Mouse (Mus musculus) hindbrain, embryonic 11.5 days (tissue): Measurements from ENCODE around the gene Kctd3. TPM values are rescaled to one million over a fixed set of nuclear protein-coding genes. Genes with fewer than 3 reads are reported as not detected.

Experiments
- ATAC-seq: fragments of 200-750 bp; cut with Nextera tagmentation; 2 replicates; pipeline ENCODE4 v1.8.0; 2017; ENCODE audit warnings: mild to moderate bottlenecking, moderate TSS enrichment, moderate library complexity; ENCODE audit not compliant: low FRiP score
- DNase-seq: peaks from one replicate; pipeline ENCODE4 v3.0.0-alpha.2; 2015; ENCODE audit warnings: low spot score
- H3K27ac ChIP-seq: fragments of 300-500 bp; sonication (generic); 2 replicates; pipeline ENCODE4 v1.5.1; 2014; ENCODE audit warnings: mild to moderate bottlenecking, low read depth, low read length
- H3K27me3 ChIP-seq: fragments of 300-500 bp; sonication (generic); 2 replicates; pipeline ENCODE4 v1.6.1; 2014; ENCODE audit warnings: mild to moderate bottlenecking, low read length, moderate library complexity, mixed read lengths; ENCODE audit not compliant: control insufficient read depth, insufficient read depth
- H3K36me3 ChIP-seq: fragments of 300-500 bp; sonication (generic); 2 replicates; pipeline ENCODE4 v1.6.1; 2014; ENCODE audit warnings: mild to moderate bottlenecking, low read length, moderate library complexity, mixed read lengths; ENCODE audit not compliant: control insufficient read depth, insufficient read depth
- H3K4me1 ChIP-seq: fragments of 300-500 bp; sonication (generic); replicated peaks from 2 replicates; pipeline ENCODE4 v1.6.1; 2014; ENCODE audit warnings: low read length, mixed read lengths; ENCODE audit not compliant: control insufficient read depth, insufficient read depth
- H3K4me2 ChIP-seq: fragments of 300-500 bp; sonication (generic); replicated peaks from 2 replicates; pipeline ENCODE4 v1.6.1; 2014; ENCODE audit warnings: mild to moderate bottlenecking, low read depth, low read length
- H3K4me3 ChIP-seq: fragments of 300-500 bp; sonication (generic); 2 replicates; pipeline ENCODE4 v1.5.1; 2014; ENCODE audit warnings: low read depth, low read length
- H3K9ac ChIP-seq: fragments of 300-500 bp; sonication (generic); 2 replicates; pipeline ENCODE4 v1.6.1; 2014; ENCODE audit warnings: low read depth, low read length
- H3K9me3 ChIP-seq: fragments of 300-500 bp; sonication (generic); 2 replicates; pipeline ENCODE4 v1.6.1; 2016; ENCODE audit warnings: low read length; ENCODE audit not compliant: control insufficient read depth
- WGBS: fragments of 180-500 bp; shearing (Covaris S2); extraction: QIAGEN DNeasy Blood & Tissue Kit; methylation state at CpG from one replicate; pipeline ENCODE4 v1.1.7; 2014; 5-methylcytosine and 5-hydroxymethylcytosine counted together
- polyA plus RNA-seq: library from polyadenylated mRNA; unstranded; fragments of >200 nt; fragmentation: Nextera tagmentation; extraction: Ambion mirVana; gene quantifications from 2 replicates; pipeline ENCODE4 v1.2.1, GENCODE M21; 2014

Gene Kctd3
- polyA plus RNA-seq, result 36.7 and 39.7 TPM in 2 replicates

DNA sequence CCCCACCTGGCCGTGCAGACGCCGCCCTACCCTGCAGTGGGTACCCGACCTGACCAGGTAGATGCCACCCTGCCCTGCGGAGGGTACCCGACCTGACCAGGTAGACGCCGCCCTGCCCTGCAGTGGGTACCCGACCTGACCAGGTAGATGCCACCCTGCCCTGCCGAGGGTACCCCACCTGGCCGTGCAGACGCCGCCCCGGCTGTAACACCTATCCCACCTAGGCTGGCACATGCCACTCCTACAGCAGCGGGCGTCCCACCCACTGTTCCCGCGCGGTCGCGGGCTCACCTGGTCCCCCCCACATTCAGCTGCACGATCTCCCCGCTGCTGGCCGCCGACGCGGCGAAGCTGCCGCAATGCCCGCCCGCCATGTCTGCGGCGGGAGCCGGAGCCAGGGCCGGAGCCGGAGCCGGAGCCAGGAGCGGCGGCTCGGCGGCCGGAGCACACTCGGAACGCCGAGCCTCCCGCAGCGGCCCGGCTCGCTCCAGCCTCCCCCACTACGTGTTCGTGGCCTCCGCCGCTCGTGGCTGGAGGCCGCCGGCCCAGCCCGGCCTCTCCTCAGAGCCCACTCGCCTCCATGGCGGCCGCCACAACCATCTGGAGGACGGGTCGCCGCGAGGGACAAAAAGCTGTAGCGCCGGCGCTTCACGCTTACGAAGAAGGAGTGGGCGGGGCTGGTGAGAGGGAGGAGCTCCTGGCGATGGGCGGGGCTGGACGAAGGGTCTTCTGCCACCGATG, at the start of gene Kctd3:
TSS of gene Kctd3 (minus strand) at position 603 of the 741 bp plus-strand sequence.
- 0% methylated on average over 70 of the region's 74 CpGs for WGBS
- H3K27ac ChIP-seq, result 0 out of 2 replicates have a peak within 1 kb of the TSS, but pooled peaks have one; percentile 33
- H3K4me1 ChIP-seq, result no peaks in the 10 kb centered on the region; the same call in 1 of the 2 replicates
- H3K9ac ChIP-seq, result peak within 1 kb of the TSS; percentile 95
- DNase-seq (peak; percentile 99), ATAC-seq (peak; percentile 91)
- H3K9me3 ChIP-seq, result no peaks in the 10 kb centered on the region
- H3K4me2 ChIP-seq, result peak within 1 kb of the TSS; percentile 92
- H3K36me3 ChIP-seq, result no peaks in the 10 kb centered on the region
- no peaks in the 10 kb centered on the region for H3K27me3 ChIP-seq
- peak within 1 kb of the TSS; percentile 98 for H3K4me3 ChIP-seq

DNA sequence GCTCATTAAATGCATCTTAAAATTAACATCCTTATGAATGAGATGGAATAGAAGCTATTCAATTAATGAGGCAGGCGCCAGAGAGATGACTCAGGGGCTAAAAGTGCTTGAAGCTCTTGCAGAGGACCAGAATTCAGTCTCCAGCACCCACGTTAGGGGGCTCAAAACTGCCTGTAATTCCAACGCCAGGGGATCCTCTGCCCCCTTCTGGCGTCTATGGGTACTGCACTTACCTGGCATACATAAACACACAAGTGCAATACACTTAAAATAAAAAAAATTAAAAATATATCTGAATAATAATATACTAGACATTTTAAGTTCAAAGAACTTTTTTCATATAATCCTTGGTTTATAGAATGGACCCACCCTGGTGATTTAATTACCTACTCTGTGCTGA, 49.8 kb upstream of the Kctd3 start:
- Histone ChIP-seq H3K36me3 (no peaks in the 10 kb centered on the region), H3K4me2 (no peak overlapping the region), H3K9me3 (no peaks in the 10 kb centered on the region), H3K4me1 (no peaks in the 10 kb centered on the region), H3K27me3 (no peaks in the 10 kb centered on the region), H3K4me3 (no peak overlapping the region), H3K27ac (no peak overlapping the region), H3K9ac (no peak overlapping the region)
- WGBS, result 65% methylated on average over 4 of the region's 4 CpGs
- no peak for DNase-seq
- ATAC-seq, result no peak

DNA sequence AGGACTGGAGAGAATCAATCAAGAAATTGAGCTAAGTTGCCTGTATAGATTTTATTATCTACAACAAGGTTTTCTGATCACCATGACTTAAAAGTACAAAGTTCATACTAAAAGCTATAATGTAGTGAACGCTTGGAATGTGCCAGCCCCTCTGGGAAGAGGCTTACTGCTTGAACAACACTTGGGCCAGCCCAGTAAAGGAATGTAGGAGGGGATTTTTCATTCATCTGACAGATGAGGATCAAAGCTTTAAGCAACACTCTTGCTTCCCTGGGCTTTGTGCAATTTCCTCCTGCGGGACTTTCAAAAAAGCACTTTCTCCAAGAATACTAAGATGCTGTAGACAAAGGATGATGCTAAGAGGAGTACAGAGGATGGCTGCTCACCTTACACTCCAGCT, 48.3 kb upstream of the Kctd3 start:
- H3K4me2 ChIP-seq, result no peak overlapping the region
- H3K27me3 ChIP-seq, result no peaks in the 10 kb centered on the region
- H3K27ac ChIP-seq, result no peak overlapping the region
- no peak overlapping the region for H3K9ac ChIP-seq
- H3K9me3 ChIP-seq, result no peaks in the 10 kb centered on the region
- no peaks in the 10 kb centered on the region for H3K36me3 ChIP-seq
- ATAC-seq (no peak), DNase-seq (no peak)
- H3K4me1 ChIP-seq, result no peaks in the 10 kb centered on the region
- H3K4me3 ChIP-seq, result no peak overlapping the region
- WGBS, result 58% methylated on average over 2 of the region's 2 CpGs

DNA sequence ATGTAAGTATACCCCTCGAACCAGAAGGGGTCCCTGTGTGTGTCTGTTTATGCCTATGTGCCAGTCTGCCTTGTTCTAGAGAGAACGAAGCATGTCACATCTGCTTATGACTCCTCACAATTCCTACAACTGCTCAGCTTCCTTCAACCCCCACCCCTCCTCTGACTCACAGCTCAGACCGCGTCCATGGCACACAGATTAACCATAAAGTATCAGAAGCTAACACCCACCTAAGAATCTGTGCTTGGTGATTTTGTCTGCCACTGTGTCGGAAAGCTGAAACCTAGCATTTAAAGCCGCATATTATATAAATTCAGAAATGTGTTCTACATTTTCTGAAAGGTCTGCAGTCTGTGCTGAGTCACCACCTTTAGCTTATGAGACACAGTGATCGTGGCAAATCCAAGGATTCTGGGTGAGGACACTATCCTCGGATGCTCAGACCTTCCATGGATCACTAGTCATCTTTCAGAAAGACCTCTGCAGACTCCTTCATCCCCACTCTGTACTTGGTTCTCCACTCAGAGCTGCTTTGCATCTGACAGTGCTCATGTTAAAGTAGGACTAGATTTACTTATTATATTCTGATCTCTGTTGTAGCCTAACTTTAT, 47.4 kb upstream of the Kctd3 start:
- H3K36me3 ChIP-seq, result no peaks in the 10 kb centered on the region
- 88% methylated on average over 8 of the region's 8 CpGs for WGBS
- DNase-seq, result no peak
- no peak for ATAC-seq
- no peak overlapping the region for H3K4me3 ChIP-seq
- no peak overlapping the region for H3K4me2 ChIP-seq
- H3K9me3 ChIP-seq, result no peaks in the 10 kb centered on the region
- H3K27me3 ChIP-seq, result no peaks in the 10 kb centered on the region
- H3K9ac ChIP-seq, result no peak overlapping the region
- H3K27ac ChIP-seq, result no peak overlapping the region
- no peaks in the 10 kb centered on the region for H3K4me1 ChIP-seq

DNA sequence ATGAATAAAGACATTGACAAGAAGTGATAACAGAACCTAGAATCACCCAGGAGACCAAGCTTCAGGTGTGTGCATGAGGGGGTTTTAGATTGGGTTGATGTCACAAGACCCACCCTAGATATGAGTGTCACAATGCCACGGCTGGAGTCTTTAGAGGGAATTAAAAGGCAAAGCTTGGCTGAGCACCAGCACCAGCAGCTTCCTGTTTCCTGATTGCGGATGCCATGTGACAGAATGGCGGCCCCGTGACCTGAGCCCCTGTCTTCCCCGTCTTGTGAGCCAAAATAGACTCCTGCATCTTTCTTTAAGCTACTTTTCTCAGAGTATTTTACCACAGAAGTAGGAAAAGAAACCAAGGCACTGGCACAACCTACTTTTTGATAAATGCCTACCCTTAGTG, 46.5 kb upstream of the Kctd3 start:
- Histone ChIP-seq H3K4me1 (no peaks in the 10 kb centered on the region), H3K9me3 (no peaks in the 10 kb centered on the region), H3K4me3 (no peak overlapping the region), H3K9ac (no peak overlapping the region), H3K27me3 (no peaks in the 10 kb centered on the region), H3K27ac (no peak overlapping the region), H3K36me3 (no peaks in the 10 kb centered on the region), H3K4me2 (no peak overlapping the region)
- DNase-seq (no peak), ATAC-seq (no peak)
- WGBS, result 81% methylated on average over 5 of the region's 5 CpGs

DNA sequence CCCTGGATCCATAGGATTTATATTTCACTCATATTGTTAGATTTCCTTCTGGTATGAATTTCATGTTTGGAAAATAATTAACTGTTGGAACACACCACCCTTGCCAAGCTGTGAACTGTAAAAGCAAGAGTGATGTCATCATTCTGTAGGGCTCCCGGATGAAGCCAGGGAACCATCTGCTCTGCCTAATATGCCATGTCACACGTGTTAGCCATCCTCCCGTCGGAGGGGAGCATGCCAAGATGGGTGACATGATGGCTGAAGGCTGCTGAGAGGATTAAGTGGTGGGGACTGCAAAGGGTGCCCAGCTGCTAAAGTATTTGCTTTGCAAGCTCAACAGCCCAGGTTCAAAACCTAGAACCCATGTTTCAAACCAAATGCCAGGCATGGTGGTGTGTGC, 44.5 kb upstream of the Kctd3 start:
- Histone ChIP-seq H3K4me2 (no peak overlapping the region), H3K27ac (no peak overlapping the region), H3K36me3 (no peaks in the 10 kb centered on the region), H3K9me3 (no peaks in the 10 kb centered on the region), H3K27me3 (no peaks in the 10 kb centered on the region), H3K9ac (no peak overlapping the region), H3K4me1 (no peaks in the 10 kb centered on the region), H3K4me3 (no peak overlapping the region)
- WGBS, result 87% methylated on average over 4 of the region's 4 CpGs
- DNase-seq (no peak), ATAC-seq (no peak)

DNA sequence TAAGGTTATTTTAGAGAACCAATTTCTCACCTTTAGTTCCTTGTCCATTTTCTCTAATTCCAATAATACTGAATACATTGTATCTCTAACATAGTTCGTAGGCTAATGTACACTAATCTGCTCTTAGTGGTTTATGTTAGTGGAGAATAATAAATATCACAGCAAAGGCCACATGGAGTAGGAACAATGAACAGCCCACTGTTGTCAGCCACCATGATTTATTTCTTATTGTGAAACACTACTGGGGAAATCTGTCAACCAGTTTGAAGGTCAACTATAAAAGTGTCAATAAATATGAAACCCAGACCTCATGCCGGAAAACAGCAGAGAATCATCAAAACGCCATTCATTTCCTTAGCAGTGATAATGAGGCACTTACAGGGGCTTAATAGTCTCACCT, 42.5 kb upstream of the Kctd3 start:
- H3K9ac ChIP-seq, result no peak overlapping the region
- H3K4me1 ChIP-seq, result no peaks in the 10 kb centered on the region
- H3K4me2 ChIP-seq, result no peak overlapping the region
- no peak overlapping the region for H3K4me3 ChIP-seq
- ATAC-seq (no peak), DNase-seq (no peak)
- H3K27me3 ChIP-seq, result no peaks in the 10 kb centered on the region
- no peak overlapping the region for H3K27ac ChIP-seq
- WGBS, result 82% methylated on average over 3 of the region's 3 CpGs
- no peaks in the 10 kb centered on the region for H3K36me3 ChIP-seq
- H3K9me3 ChIP-seq, result no peaks in the 10 kb centered on the region

DNA sequence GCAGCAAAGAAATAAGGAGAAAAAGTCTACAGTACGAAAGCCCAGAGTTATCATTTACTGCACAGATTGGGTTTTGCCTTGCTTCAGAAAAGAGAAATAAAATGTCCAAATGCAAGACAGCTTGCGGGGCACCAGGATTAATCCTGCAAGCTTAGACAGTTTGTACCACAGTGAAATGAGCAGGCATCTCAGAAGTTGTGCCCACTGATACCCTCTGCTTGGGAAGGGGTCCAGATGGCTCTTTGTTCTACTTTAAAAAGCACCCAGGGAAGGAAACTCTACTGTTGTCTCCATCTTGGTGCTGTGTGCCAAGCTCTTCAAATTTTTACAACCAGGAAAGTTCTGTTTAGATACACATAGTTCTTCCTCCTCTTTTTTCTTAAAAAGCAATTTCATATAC, 40.7 kb upstream of the Kctd3 start:
- Histone ChIP-seq H3K27me3 (no peaks in the 10 kb centered on the region), H3K4me1 (no peaks in the 10 kb centered on the region), H3K4me2 (no peak overlapping the region), H3K9me3 (no peaks in the 10 kb centered on the region), H3K27ac (no peak overlapping the region), H3K4me3 (no peak overlapping the region), H3K9ac (no peak overlapping the region), H3K36me3 (no peaks in the 10 kb centered on the region)
- no peak for ATAC-seq
- WGBS, result 99% methylated on average over 2 of the region's 2 CpGs
- no peak for DNase-seq

DNA sequence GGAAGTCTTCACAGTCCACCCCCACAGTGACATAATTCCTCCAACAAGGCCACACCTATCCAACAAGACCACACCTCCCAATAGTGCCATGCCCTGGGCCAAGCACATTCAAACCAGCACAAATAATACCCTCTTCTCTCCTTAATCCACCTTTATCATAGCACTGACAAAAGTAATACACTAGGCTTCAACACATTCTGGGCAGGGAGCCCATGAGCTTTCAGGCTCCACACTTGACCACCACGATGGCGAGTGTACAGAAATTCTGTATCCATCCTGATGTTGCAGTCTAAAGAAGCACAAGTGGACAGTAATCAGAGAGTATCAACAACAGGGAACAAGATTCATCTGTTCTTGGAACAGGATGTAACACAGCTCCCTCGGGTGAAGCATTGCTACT, 40.3 kb upstream of the Kctd3 start:
- no peak overlapping the region for H3K4me2 ChIP-seq
- no peaks in the 10 kb centered on the region for H3K36me3 ChIP-seq
- no peaks in the 10 kb centered on the region for H3K9me3 ChIP-seq
- ATAC-seq, result no peak
- H3K9ac ChIP-seq, result no peak overlapping the region
- no peak overlapping the region for H3K4me3 ChIP-seq
- 89% methylated on average over 3 of the region's 3 CpGs for WGBS
- no peaks in the 10 kb centered on the region for H3K27me3 ChIP-seq
- DNase-seq, result no peak
- no peaks in the 10 kb centered on the region for H3K4me1 ChIP-seq
- H3K27ac ChIP-seq, result no peak overlapping the region
